Mouse (Mus musculus) spleen, postnatal 10 days (tissue): ENCODE results near the gene Aprt.

Source experiments
- DNase-seq, 2 experiments: peaks; one replicate each; pipeline ENCODE4 v3.0.0; 2021 to 2022; ENCODE audit warnings: low spot score in 2 of 2

Gene Aprt

GRCm38 (mm10) chr8:122564363-122565352 lies 12.1 kb downstream of the Aprt start:
- no peak for DNase-seq

GRCm38 (mm10) chr8:122561199-122561598 lies 15.5 kb downstream of the Aprt start:
- no peak for DNase-seq

GRCm38 (mm10) chr8:122558671-122559349 lies 17.9 kb downstream of the Aprt start:
- DNase-seq: no peak

- no peak for DNase-seq
These were observed 19.3 kb downstream of the Aprt start for GRCm38 (mm10) chr8:122557248-122558038.

GRCm38 (mm10) chr8:122556030-122557009 lies 20.4 kb downstream of the Aprt start:
- peak; percentile 60 to 79 for DNase-seq

GRCm38 (mm10) chr8:122554786-122555185 lies 21.9 kb downstream of the Aprt start:
- DNase-seq: no peak

- DNase-seq: peak; percentile 97
These were observed 25.3 kb downstream of the Aprt start, which contains the start of gene Piezo1 for GRCm38 (mm10) chr8:122551265-122552051. TSS of gene Piezo1 (minus strand) at chr8:122551329.

- no peak for DNase-seq
These were observed 25.8 kb downstream of the Aprt start for GRCm38 (mm10) chr8:122550995-122551264.

GRCm38 (mm10) chr8:122550234-122550994 lies 26.3 kb downstream of the Aprt start:
- DNase-seq: peak; percentile 59 to 69

GRCm38 (mm10) chr8:122548891-122549439 lies 27.7 kb downstream of the Aprt start:
- DNase-seq: no peak

GRCm38 (mm10) chr8:122548331-122548730 lies 28.4 kb downstream of the Aprt start:
- peak in 1 of 2 experiments; percentile 46 for DNase-seq

- peak; percentile 64 to 80 for DNase-seq
These were observed 28.9 kb downstream of the Aprt start for GRCm38 (mm10) chr8:122547815-122548214.

- peak in 1 of 2 experiments; percentile 54 for DNase-seq
These were observed 29.8 kb downstream of the Aprt start for GRCm38 (mm10) chr8:122546811-122547453.

- DNase-seq: peak; percentile 54 to 64
These were observed 30.5 kb downstream of the Aprt start for GRCm38 (mm10) chr8:122546066-122546755.

GRCm38 (mm10) chr8:122544138-122544537 lies 32.6 kb downstream of the Aprt start:
- DNase-seq: no peak

GRCm38 (mm10) chr8:122538310-122539076 lies 38.2 kb downstream of the Aprt start:
- DNase-seq: peak; percentile 45 to 53

GRCm38 (mm10) chr8:122537812-122538211 lies 38.9 kb downstream of the Aprt start:
- peak in 1 of 2 experiments; percentile 45 for DNase-seq
